ENCODE assay signal across 8 mouse cellular contexts in genomic region chr15:85811535-85812277, GRCm38 (mm10). TPM values are rescaled to one million over a fixed set of nuclear protein-coding genes. Genes with fewer than 3 reads are reported as not detected.
DNase-seq lines count a peak whose midpoint lies in the region; ATAC-seq lines count a peak whose summit lies in the region.

Gene Cdpf1, minus strand, starts transcription at chr15:85811697.

- peak; percentile 98 for DNase-seq in adipocyte (ENCODE audit: low spot score)
- peak; percentile 99 for DNase-seq in embryo, embryonic 10 days (ENCODE audit: low spot score)
- peak; percentile 98 for DNase-seq in gastrocnemius, postnatal 14 days
- DNase-seq in left cerebral cortex, postnatal 10 days (ENCODE audit: extremely low spot score in 1 of 2, low spot score in 2 of 2): peak; percentile 98
- DNase-seq in right cerebral cortex, postnatal 25 days: peak; percentile 98
- peak; percentile 98 to 99 for DNase-seq in urinary bladder, postnatal 4 days (ENCODE audit: low spot score in 2 of 2)

- peak; percentile 94 for ATAC-seq in inflammation-experienced regulatory T-cells, adult 6 months
- peak; percentile 84 for ATAC-seq in megakaryocyte-erythroid progenitor cell, adult 5-6 weeks (replicated peaks; ENCODE audit: low FRiP score, low TSS enrichment, poor library complexity, severe bottlenecking)

- intact Hi-C loops in gastrocnemius, postnatal 14 days (cut with DNase I; ENCODE audit: low total_unique reads): no loop called here
- intact Hi-C loops in left cerebral cortex, postnatal 10 days (cut with DNase I): no loop called here

RNA-seq across cellular contexts. Expression of gene Cdpf1, which starts in this region (rescaled TPM):
- total RNA-seq in gastrocnemius, postnatal 14 days (2021): 10 to 100 TPM; 30.6 to 32.4 TPM
- polyA plus RNA-seq in inflammation-experienced regulatory T-cells, adult 6 months (2017; shearing (Covaris generic)): 10 to 100 TPM; 39.1 to 46.6 (median 43.7) TPM
- 10 to 100 TPM; 25.3 to 25.8 TPM for total RNA-seq in left cerebral cortex, postnatal 10 days (2021)
- total RNA-seq in megakaryocyte-erythroid progenitor cell, adult 5-6 weeks (2014; fragmentation: Nextera tagmentation): 36.1 and 43.8 TPM in 2 replicates
- total RNA-seq in megakaryocyte-erythroid progenitor cell, adult 5-6 weeks (2017): 13.9 and 29.1 TPM in 2 replicates

Comparison
In these comparisons a context has a peak if more than half of its experiments do, and no peak if none do; other contexts are left out.
1. Peak in every context shown above with its lines: DNase-seq and ATAC-seq.